Mouse (Mus musculus) heart, embryonic 10.5 days (tissue): ENCODE measurements around the gene Olfr139. TPM values are rescaled to one million over a fixed set of nuclear protein-coding genes. Genes with fewer than 3 reads are reported as not detected.

Experiments
- DNase-seq: peaks from one replicate; pipeline ENCODE4 v3.0.0-alpha.2; 2017; ENCODE audit warnings: low spot score
- H3K27ac ChIP-seq: fragments of 300-500 bp; sonication (generic); 2 replicates; pipeline ENCODE4 v1.5.1; 2016; ENCODE audit warnings: mild to moderate bottlenecking
- H3K27me3 ChIP-seq: fragments of 300-500 bp; sonication (generic); 2 replicates; pipeline ENCODE4 v1.6.1; 2016; ENCODE audit warnings: mild to moderate bottlenecking; ENCODE audit not compliant: poor library complexity, insufficient read depth, severe bottlenecking
- H3K36me3 ChIP-seq: fragments of 300-500 bp; sonication (generic); 2 replicates; pipeline ENCODE4 v1.6.1; 2016; ENCODE audit warnings: mild to moderate bottlenecking, moderate library complexity
- H3K4me1 ChIP-seq: fragments of 300-500 bp; sonication (generic); 2 replicates; pipeline ENCODE4 v1.6.1; 2016; ENCODE audit warnings: mild to moderate bottlenecking
- H3K4me3 ChIP-seq: fragments of 300-500 bp; sonication (generic); 2 replicates; pipeline ENCODE4 v1.5.1; 2016; ENCODE audit warnings: mild to moderate bottlenecking, moderate library complexity
- H3K9me3 ChIP-seq: fragments of 300-500 bp; sonication (generic); 2 replicates; pipeline ENCODE4 v1.6.1; 2016; ENCODE audit warnings: mild to moderate bottlenecking, moderate library complexity
- WGBS: fragments of 180-500 bp; shearing (Covaris S2); methylation state at CpG from one replicate; pipeline ENCODE4 v1.1.7; 2016; 5-methylcytosine and 5-hydroxymethylcytosine counted together
- polyA plus RNA-seq: library from polyadenylated mRNA; unstranded; fragments of >200 nt; fragmentation: Nextera tagmentation; extraction: Ambion mirVana; gene quantifications from 2 replicates; pipeline ENCODE4 v1.2.1, GENCODE M21; 2016

The Olfr139 gene
- polyA plus RNA-seq = not detected in 2 replicates

- DNase-seq = no peak
- no peak within 1 kb of the TSS for H3K4me3 ChIP-seq
- H3K36me3 ChIP-seq = no peaks in the 10 kb centered on the region
- no peak within 1 kb of the TSS for H3K27ac ChIP-seq
- no peaks in the 10 kb centered on the region for H3K4me1 ChIP-seq
- H3K9me3 ChIP-seq = peaks cover 12% of the 10 kb centered on the region
- no peaks in the 10 kb centered on the region for H3K27me3 ChIP-seq
- WGBS = 69% methylated on average over 2 of the region's 2 CpGs
Measured at GRCm38 (mm10) chr11:74056451-74056850, at the start of gene Olfr139, which contains the start of gene Olfr399. TSS of gene Olfr139 (minus strand) at chr11:74056551. TSS of gene Olfr399 (minus strand) at chr11:74056615.

DNA sequence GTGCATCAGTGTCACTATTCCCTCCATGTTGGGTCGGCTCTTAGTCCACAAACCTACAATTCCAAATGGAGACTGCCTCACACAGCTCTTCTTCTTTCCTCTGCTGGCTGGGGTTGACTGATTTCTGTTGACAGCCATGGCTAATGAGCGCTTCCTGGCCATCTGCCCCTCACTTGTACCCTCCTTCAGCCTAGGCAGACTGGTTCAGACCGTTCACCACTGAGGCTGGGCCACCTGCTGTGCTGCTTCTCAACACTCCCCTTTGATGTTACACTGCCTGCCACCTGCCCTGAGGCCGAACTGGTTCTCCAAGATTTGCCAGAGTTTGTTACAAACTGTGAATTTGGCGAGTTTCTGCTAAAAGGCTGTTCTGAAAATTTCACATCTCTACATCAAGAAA lies 48.7 kb upstream of the Olfr139 start:
- Histone ChIP-seq H3K4me3 (no peak overlapping the region), H3K9me3 (peaks cover 14% of the 10 kb centered on the region; the same call in 1 of the 2 replicates), H3K4me1 (no peaks in the 10 kb centered on the region), H3K27me3 (no peaks in the 10 kb centered on the region), H3K27ac (no peak overlapping the region), H3K36me3 (no peaks in the 10 kb centered on the region)
- WGBS = 29% methylated on average over 5 of the region's 5 CpGs
- DNase-seq = no peak

DNA sequence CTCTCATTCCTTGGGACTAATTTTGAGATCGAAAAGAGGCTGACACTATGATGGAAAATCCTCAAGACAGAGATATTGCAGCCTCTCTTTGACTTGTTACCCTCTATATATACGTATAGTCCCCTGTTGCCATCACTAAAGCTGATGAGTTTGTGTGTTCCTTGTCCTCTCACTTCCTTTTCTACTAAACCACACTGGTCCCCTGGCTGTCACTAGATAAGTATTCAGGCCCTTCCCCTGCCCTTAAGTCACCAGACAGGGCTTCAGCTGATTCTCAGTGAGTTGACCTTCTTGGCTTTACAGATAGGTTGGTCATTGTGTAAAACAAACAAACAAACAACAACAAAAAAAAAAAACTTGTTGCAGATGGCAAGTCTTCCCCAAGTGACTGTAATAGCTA lies 45.2 kb upstream of the Olfr139 start:
- Histone ChIP-seq H3K27ac (no peak overlapping the region), H3K4me1 (no peaks in the 10 kb centered on the region), H3K4me3 (no peak overlapping the region), H3K36me3 (no peaks in the 10 kb centered on the region), H3K27me3 (no peaks in the 10 kb centered on the region), H3K9me3 (no peaks in the 10 kb centered on the region)
- 53% methylated on average over 2 of the region's 2 CpGs for WGBS
- no peak for DNase-seq

- no peaks in the 10 kb centered on the region for H3K27me3 ChIP-seq
- 65% methylated on average over 2 of the region's 2 CpGs for WGBS
- H3K27ac ChIP-seq = no peak overlapping the region
- no peaks in the 10 kb centered on the region for H3K4me1 ChIP-seq
- no peak overlapping the region for H3K4me3 ChIP-seq
- no peak for DNase-seq
- H3K9me3 ChIP-seq = no peaks in the 10 kb centered on the region
- H3K36me3 ChIP-seq = no peaks in the 10 kb centered on the region
Measured at GRCm38 (mm10) chr11:74100724-74101123, 44.4 kb upstream of the Olfr139 start.

GRCm38 (mm10) chr11:74069655-74070054 lies 13.3 kb upstream of the Olfr139 start, which contains the start of gene Zfp616:
TSS of gene Zfp616 (plus strand) at chr11:74069955.
- H3K4me3 ChIP-seq = no peak within 1 kb of the TSS
- H3K4me1 ChIP-seq = no peaks in the 10 kb centered on the region
- peaks cover 2% of the 10 kb centered on the region; the same call in 1 of the 2 replicates for H3K9me3 ChIP-seq
- 83% methylated on average over 1 of the region's 1 CpGs for WGBS
- no peaks in the 10 kb centered on the region for H3K27me3 ChIP-seq
- DNase-seq = no peak
- H3K27ac ChIP-seq = no peak within 1 kb of the TSS
- H3K36me3 ChIP-seq = no peaks in the 10 kb centered on the region

GRCm38 (mm10) chr11:74051347-74051746 lies 5.0 kb downstream of the Olfr139 start:
- no peak overlapping the region for H3K4me3 ChIP-seq
- 63% methylated on average over 3 of the region's 3 CpGs for WGBS
- H3K4me1 ChIP-seq = no peaks in the 10 kb centered on the region
- no peaks in the 10 kb centered on the region for H3K27me3 ChIP-seq
- H3K27ac ChIP-seq = no peak overlapping the region
- DNase-seq = no peak
- H3K9me3 ChIP-seq = peaks cover 10% of the 10 kb centered on the region
- H3K36me3 ChIP-seq = no peaks in the 10 kb centered on the region

Other genes starting within 250 kb of the Olfr139 start
- not detected in 2 replicates for gene Olfr392, start 239.5 kb downstream of the Olfr139 start, polyA plus RNA-seq
- gene Olfr393, start 205.1 kb downstream of the Olfr139 start, polyA plus RNA-seq = not detected in 2 replicates
- gene Olfr394, start 165.8 kb downstream of the Olfr139 start, polyA plus RNA-seq = not detected in 2 replicates
- not detected in 2 replicates for gene Olfr395, start 147.3 kb downstream of the Olfr139 start, polyA plus RNA-seq
- not detected in 2 replicates for gene Olfr23, start 119.9 kb downstream of the Olfr139 start, polyA plus RNA-seq
- gene Olfr397, start 95.7 kb downstream of the Olfr139 start, polyA plus RNA-seq = not detected in 2 replicates
- not detected in 2 replicates for gene Olfr398, start 66.1 kb downstream of the Olfr139 start, polyA plus RNA-seq
- gene Olfr399, start 64 bp upstream of the Olfr139 start, polyA plus RNA-seq = not detected in 2 replicates
- gene Zfp616, start 13.4 kb upstream of the Olfr139 start, polyA plus RNA-seq = not detected in 2 replicates
- gene Olfr401, start 57.2 kb upstream of the Olfr139 start, polyA plus RNA-seq = not detected in 2 replicates
- not detected in 2 replicates for gene Olfr402, start 97.0 kb upstream of the Olfr139 start, polyA plus RNA-seq
- not detected in 2 replicates for gene Olfr403, start 129.7 kb upstream of the Olfr139 start, polyA plus RNA-seq
- gene Olfr43, start 154.8 kb upstream of the Olfr139 start, polyA plus RNA-seq = not detected in 2 replicates
- gene Olfr406, start 203.3 kb upstream of the Olfr139 start, polyA plus RNA-seq = not detected in 2 replicates
- not detected in 2 replicates for gene Olfr59, start 227.2 kb upstream of the Olfr139 start, polyA plus RNA-seq